Mouse (Mus musculus) brain, embryonic 18.5 days (tissue): ENCODE measurements at regions not wholly inside any gene's neighbourhood (a gene's known extent, or its start where the extent isn't known, plus 50 kb on each side); places are given as distances from the start of the nearest gene placed in this dataset.

ENCODE experiments used
- DNase-seq: peaks from one replicate; pipeline ENCODE4 v3.0.0-alpha.2; 2012; ENCODE audit warnings: low read depth, low spot score

DNA sequence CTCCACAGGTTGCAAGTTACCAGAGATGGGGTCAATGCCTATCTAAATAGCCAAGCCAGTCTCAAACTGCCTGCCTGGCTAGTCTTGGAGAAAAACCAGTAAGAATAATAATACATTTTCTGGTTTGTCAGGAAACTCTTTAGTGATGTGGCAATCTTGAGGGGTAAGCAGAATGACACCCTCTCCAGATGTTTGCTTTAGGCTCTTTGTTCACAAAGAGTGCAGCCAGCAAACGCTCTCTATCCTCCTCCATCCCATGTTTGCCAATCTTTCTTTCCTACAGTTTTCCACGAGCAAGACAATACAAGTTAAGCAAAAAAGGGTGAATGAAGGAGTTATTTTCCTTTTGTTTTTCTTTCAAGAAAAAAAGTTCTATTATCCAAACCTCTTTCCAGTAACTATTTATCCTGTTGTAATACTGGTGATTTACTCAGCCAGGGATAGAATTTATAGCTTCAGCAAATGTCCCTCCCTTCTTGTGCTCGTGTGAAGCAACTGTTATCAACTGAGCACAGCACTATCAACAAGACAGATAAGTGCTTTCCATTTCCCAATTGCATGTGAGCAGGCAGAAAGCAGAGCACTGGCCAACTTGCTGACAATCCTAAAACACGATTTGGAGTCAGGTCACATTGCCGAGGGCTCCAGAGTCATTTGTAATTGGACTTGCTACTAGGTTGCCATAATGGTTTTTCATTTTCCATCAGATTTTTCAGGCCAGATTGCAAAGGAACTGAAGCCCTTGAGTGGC, 873.5 kb downstream of the Rapgef2 start:
- no peak for DNase-seq

DNA sequence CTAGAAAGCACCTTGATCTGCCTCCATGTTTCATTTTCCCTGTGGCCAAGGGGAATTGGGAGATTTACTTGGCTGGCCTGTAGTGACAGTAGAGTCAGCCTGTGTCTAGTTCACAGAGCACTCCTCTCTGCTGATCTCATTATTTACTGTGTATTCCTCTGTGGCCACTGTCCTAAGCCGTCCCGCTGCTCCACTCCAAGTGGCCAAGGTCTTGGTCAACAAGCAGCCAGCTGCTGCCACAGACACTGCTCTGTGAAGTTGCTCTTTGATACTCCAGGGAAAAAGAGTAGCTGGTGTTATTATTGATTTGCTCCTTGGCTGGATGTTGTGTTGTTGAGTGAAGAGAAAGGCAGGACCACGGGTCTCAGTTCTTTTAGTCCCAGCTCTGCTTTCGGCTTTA, 874.9 kb downstream of the Rapgef2 start:
- DNase-seq, result no peak

DNA sequence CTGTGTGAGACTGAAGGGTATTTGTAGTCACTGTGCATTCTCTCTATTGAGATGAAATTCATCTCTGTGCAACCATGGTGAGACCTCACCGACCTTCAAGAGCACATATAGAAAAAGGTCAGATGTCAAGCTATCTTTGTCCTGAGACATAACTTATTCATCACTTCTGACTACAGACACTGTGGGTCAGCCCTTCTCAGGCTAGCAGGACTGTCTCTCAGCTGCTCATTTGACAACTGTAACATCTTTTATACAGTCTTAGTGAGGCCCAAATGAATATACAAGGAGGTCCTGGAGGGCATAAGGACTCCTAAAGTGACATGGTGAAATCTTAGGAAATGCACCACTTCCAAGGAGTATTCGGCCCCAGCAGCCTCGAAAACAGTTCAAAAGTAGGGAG, 877.1 kb downstream of the Rapgef2 start:
- DNase-seq, result no peak

DNA sequence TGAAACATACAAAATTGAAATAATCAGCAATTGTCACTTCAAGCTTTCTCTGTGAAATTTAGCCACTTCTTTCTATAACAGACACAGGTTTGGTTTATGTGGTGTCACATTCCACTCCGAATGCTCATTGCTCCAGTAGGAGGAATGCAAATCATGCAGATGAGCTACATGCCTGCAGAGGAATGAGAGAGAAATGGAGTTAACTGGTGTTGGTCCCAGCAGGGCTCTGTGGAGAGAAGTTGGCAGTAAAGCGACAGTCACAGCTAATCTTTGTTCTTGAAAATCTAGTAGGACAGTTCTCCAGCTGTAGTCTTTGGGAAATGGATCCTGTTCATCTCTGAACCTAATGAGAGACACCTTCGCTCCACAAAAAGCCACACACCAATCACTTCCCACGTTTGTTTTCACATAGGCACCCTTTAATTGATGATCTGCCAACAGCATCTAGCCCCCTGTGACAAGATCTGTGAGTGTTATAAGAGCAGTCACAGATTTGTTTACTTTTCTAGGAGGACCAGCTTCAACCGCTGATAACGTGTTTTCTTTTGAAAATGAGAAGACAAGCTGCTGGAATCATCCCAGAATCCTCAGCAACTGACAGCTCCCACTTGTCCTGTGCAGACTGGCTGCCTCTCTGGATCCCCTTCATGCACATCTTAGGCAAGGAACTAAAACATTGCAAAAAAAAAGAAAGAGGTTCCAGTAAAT, 880.4 kb downstream of the Rapgef2 start:
- no peak for DNase-seq

DNA sequence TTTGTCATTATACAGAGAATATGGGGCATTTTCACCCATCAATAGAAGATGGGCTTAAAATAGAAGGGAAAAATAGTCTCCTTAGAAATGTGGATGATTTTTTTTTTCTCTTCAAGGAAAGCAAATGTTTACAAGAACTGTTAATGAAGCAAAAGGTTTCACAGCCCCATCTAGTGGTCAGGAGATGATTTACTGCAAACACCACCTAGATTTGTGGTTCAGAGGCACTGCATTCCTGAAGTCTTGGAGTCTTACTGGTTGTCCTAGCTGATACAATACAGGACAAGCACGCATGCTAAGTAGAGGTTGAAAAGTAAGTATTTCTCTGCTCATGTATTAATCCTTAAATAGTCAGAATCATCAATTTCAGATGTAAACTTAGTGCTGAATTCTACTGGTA, 927.9 kb downstream of the Rapgef2 start:
- DNase-seq, result peak; percentile 58

DNA sequence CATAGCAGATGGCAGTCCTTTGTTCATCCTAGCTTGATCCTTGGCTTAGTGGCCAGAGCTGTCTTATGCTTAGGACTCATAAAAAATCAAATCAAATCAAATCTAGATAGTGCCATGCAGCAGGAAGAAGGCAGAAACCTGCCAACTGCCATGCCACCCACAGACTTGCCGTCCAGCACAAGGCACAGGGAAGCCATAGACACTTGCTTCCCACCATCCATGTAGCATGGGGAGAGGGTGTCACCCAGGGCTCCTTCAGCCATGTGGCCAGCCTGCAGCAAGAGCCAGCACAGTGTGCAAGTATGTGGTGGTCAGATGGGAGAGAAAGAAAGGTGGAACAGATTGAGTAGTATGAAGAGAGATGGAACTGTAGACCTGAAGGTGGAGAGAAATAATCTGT, 946.4 kb downstream of the Rapgef2 start:
- no peak for DNase-seq

DNA sequence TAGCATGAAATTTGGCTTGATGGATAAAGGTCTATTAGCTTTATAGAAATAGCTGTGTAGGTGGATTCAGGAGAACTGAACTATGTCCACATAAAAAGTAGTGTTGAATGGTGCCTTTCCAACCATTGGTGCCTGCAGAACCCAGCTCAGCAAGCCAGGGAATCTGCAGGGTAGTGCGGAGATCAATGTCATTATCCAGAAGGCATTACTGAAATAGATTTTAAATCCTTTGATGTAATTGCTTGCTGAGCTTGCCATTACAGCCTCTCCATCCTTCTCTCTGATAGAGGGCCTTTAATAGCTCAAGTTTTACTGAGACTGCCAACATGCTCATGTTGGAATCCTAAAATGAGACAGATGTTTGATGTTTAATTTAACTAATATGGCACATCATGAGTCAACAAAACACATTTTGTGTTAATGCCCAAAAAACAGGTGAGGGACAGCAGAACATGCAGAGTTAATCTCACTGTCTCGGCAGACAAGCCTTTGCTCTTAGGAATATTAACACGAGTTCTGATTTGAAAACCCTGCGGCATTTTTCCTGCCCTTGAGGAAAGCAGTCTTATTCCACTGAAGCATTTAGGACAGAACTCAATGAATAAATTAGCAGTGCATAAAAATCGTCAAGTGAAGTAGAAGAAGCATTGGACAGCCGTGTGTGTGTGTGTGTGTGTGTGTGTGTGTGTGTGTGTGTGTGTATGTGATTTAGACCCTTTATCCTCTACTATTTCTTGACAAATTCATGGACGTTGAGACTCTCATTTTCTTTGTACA, 974.5 kb downstream of the Rapgef2 start:
- peak; percentile 16 for DNase-seq

DNA sequence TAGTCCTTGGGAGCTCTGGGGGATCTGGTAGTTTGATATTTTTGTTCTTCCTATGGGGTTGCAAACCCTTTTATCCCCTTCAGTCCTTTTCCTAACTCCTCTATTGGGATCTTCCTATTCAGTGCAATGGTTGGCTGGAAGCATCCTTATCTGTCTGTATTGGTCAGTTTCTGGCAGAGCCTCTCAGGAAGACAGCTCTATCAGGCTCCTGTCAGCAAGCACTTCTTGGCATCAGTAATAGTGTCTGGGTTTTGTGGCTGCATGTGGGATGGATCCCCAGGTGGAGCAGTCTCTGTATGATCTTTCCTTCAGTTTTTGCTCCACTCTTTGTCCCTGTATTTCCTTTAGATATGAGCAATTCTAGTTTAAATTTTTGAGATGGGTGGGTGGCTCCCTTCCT, 985.8 kb downstream of the Rapgef2 start:
- no peak for DNase-seq

DNA sequence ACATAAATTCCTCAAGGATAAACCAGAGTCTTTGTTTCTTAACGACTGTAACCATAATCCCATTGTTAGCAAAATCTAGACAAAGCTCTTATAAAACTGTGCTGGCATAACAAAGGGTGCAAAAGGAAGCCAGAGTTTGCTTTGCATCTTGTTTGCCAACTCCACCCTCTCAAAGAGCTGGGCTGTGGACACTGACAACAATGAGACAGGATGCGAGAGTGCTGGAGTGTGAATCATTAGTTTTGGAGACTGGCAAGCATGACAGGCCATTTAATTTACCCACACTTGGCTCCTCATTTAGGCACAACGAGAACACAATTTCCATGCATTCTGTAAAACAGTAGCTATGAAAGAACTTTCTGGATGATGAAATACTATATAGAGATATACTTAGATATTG, 994.4 kb downstream of the Rapgef2 start:
- DNase-seq, result no peak

DNA sequence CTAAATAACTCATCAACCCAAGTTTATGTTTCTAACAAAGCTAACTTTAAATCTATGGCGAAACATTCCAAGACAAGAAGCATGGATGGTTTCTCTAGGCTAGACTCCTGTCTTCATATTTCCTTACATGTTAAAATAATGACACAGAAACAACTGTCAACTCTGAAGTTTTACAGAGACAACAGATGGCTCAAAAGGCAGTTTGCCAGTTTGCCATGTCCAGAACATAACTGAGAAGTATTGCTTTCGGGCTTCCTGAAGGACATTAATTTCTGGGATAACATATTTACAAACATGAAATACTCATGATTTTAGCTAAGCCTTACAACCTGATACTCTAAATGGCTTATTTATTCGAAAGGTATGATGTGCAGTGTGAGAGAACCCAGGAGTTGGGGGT, 1002.2 kb downstream of the Rapgef2 start:
- DNase-seq, result no peak

DNA sequence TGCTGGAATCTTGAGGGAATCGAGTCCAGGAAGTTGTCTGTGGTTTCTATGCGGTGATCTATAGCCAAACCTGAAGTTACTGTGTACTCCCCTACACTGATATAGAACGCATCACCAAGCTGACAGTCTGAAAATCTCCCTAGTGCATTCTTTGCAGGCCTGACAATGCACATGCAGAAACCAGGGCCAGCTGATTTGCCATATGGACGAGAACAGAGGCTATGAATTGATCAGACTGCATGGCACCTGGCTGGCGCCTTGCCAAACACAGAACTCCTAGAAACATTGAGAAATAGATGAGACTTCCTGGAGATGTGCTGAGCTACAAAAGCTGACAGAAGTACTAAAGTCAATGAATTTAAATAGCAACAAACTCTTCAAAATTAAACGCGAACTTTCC, 1049.4 kb downstream of the Rapgef2 start:
- no peak for DNase-seq

DNA sequence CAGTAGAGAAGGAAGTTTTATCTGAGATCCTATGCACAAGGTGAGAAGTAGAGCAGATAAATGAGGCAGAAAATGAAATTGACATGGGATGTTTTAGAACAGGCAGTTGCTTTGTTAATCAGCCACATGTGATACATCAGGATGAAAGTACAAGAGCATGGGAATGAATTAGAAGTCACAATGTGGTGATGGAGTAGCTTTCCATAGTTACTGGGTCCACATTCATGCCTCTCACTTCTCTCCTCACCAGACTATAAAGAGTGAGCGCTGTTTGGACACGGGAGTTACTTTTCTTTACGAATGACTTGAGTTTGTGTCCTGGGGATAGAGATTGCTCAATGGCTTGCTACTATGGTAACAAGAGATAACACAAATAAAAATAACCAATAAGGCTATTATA, 1076.6 kb downstream of the Rapgef2 start:
- DNase-seq, result no peak

DNA sequence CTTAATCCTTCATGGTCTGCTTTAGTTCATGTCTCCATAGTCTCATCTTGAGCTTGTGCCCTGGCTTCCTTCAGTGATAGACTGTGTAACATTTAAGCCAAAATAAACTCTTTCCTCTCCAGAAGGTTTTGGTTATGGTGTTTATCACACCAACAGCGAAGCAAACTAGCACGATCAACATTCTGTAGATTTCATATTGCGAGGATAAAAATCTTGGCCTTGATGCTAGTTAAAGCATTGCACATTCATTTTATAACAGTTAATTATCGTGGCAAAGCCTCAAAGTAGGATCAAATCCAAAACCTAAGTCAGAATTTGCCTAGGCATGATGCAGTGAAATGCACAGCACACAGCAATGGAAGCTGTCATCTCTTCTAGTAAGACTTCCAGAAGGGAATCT, 1123.7 kb downstream of the Rapgef2 start:
- DNase-seq, result peak; percentile 66

DNA sequence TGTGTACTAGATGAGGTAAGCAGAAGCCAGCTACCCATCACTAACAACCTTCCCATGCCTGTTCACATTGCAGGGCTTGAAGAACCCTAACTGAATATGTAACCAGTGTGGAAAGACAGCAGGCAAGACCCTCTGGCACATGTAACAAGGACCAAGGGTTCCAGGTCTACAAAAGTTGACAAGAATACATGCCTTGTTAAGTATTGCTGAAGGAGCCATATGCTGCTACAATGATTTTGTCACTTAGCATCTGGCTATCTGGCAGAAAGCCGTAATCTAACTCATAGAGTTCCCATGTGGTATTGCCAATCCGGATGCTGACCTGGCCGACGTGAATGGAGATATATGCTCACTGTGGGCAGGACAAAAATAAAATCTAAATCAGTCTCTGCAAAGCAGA, 1127.9 kb downstream of the Rapgef2 start:
- DNase-seq, result peak; percentile 18
